In genomic region chr16:4160898-4161247, GRCm38 (mm10) we compare ENCODE assay signal across 12 mouse cellular contexts. TPM values are rescaled to one million over a fixed set of nuclear protein-coding genes. Genes with fewer than 3 reads are reported as not detected.
A peak's percentile ranks its signal among the peaks of the same experiment; 100 is the strongest.
DNase-seq lines count a peak whose midpoint lies in the region; ATAC-seq and TF ChIP-seq lines count a peak whose summit lies in the region.
"Had no signal": no experiment of that assay in that cellular context is flagged by ENCODE, and none has a peak within 500 bp of the region (broad histone marks: within the 10 kb centered on the region; RNA-seq: fewer than 3 reads in every experiment).

No protein-coding gene starts in this region.

- no peak for DNase-seq in heart, adult 8-10 months (ENCODE audit: low spot score)
- no peak for DNase-seq in layer of hippocampus, adult 2 months (ENCODE audit: low spot score in 2 of 2)
- no peak for DNase-seq in layer of hippocampus, adult 9-10 months (ENCODE audit: low spot score)
- DNase-seq in stomach, postnatal 0 days (ENCODE audit: low spot score): no peak
- DNase-seq in Muller cell, postnatal 12 days (ENCODE audit: inconsistent ontology term): no peak
- DNase-seq: kidney, adult 18-20 months; right cerebral cortex, postnatal 4 days had no signal

- no peak for TF ChIP-seq EP300 in stomach, postnatal 0 days (optimal IDR thresholded peaks at IDR 0.05)

- no peaks in the 10 kb centered on the region for H3K27me3 ChIP-seq in heart, embryonic 11.5 days (ENCODE audit: control insufficient read depth, insufficient read depth, low read length)
- H3K27me3 ChIP-seq in stomach, embryonic 15.5 days (replicated peaks): no peaks in the 10 kb centered on the region
- no peaks in the 10 kb centered on the region for H3K27me3 ChIP-seq in stomach, postnatal 0 days (ENCODE audit: control insufficient read depth, insufficient read depth, low read length)
- H3K27me3 ChIP-seq: limb, embryonic 12.5 days; Patski had no signal

- peaks cover 16% of the 10 kb centered on the region for H3K4me1 ChIP-seq in heart, embryonic 11.5 days (ENCODE audit: control insufficient read depth, insufficient read depth, low read length)
- H3K4me1 ChIP-seq in stomach, embryonic 15.5 days: 0 out of 2 replicates have a peak, but pooled peaks cover 6% of the 10 kb centered on the region
- H3K4me1 ChIP-seq in stomach, postnatal 0 days (replicated peaks; ENCODE audit: control insufficient read depth, insufficient read depth): no peaks in the 10 kb centered on the region

- no peaks in the 10 kb centered on the region for H3K9me3 ChIP-seq in heart, embryonic 11.5 days (replicated peaks; ENCODE audit: control insufficient read depth, low read length)
- no peaks in the 10 kb centered on the region for H3K9me3 ChIP-seq in stomach, embryonic 15.5 days
- H3K9me3 ChIP-seq in stomach, postnatal 0 days (ENCODE audit: control insufficient read depth, low read length): no peaks in the 10 kb centered on the region
- H3K9me3 ChIP-seq: limb, embryonic 12.5 days had no signal

- no peak overlapping the region for H3K4me3 ChIP-seq in heart, embryonic 11.5 days (ENCODE audit: low read depth, low read length)
- H3K4me3 ChIP-seq in layer of hippocampus, adult 2 months: no peak overlapping the region
- no peak overlapping the region for H3K4me3 ChIP-seq in stomach, embryonic 15.5 days (replicated peaks)
- H3K4me3 ChIP-seq in stomach, postnatal 0 days (ENCODE audit: low read depth, low read length): no peak overlapping the region
- H3K4me3 ChIP-seq: limb, embryonic 12.5 days had no signal

- H3K36me3 ChIP-seq in heart, embryonic 11.5 days (ENCODE audit: control insufficient read depth, insufficient read depth, low read length): no peaks in the 10 kb centered on the region
- H3K36me3 ChIP-seq in stomach, embryonic 15.5 days: no peaks in the 10 kb centered on the region
- H3K36me3 ChIP-seq in stomach, postnatal 0 days (ENCODE audit: control insufficient read depth, insufficient read depth, low read length): no peaks in the 10 kb centered on the region

- peak overlapping the region; percentile 68 for H3K27ac ChIP-seq in heart, embryonic 11.5 days (ENCODE audit: low read depth, low read length)
- peak overlapping the region; percentile 60; the same call in 1 of the 2 replicates for H3K27ac ChIP-seq in layer of hippocampus, adult 2 months
- H3K27ac ChIP-seq in stomach, embryonic 15.5 days: peak overlapping the region; percentile 3; the same call in 1 of the 2 replicates
- H3K27ac ChIP-seq in stomach, postnatal 0 days (replicated peaks): no peak overlapping the region
- H3K27ac ChIP-seq: limb, embryonic 12.5 days had no signal

- ATAC-seq in heart, embryonic 11.5 days (replicated peaks; ENCODE audit: insufficient number of reproducible peaks, low FRiP score, low TSS enrichment): no peak
- ATAC-seq in stomach, embryonic 15.5 days (ENCODE audit: insufficient read depth, low FRiP score, low read depth): no peak
- ATAC-seq in stomach, postnatal 0 days (ENCODE audit: low FRiP score, low TSS enrichment): no peak
- ATAC-seq: CD4-positive, CD25-positive, alpha-beta regulatory T cell, adult 4 months; Patski had no signal

- H3K9ac ChIP-seq in heart, embryonic 11.5 days (ENCODE audit: low read depth, low read length): no peak overlapping the region
- H3K9ac ChIP-seq in stomach, embryonic 15.5 days: no peak overlapping the region
- no peak overlapping the region for H3K9ac ChIP-seq in stomach, postnatal 0 days (ENCODE audit: low read length)
- H3K9ac ChIP-seq: limb, embryonic 12.5 days had no signal

- no peak overlapping the region for H3K4me2 ChIP-seq in heart, embryonic 11.5 days
- H3K4me2 ChIP-seq in stomach, embryonic 15.5 days: no peak overlapping the region
- no peak overlapping the region for H3K4me2 ChIP-seq in stomach, postnatal 0 days (replicated peaks; ENCODE audit: low read depth)
- H3K4me2 ChIP-seq: limb, embryonic 12.5 days had no signal

- TF ChIP-seq CTCF in layer of hippocampus, adult 2 months (conservative IDR thresholded peaks at IDR 0.05): no peak
- no peak for TF ChIP-seq CTCF in stomach, postnatal 0 days (IDR thresholded peaks at IDR 0.05; ENCODE audit: low read depth)

RNA-seq across cellular contexts. Expression of gene Crebbp, which starts 52.9 kb away (rescaled TPM):
- 20.5 and 27.9 TPM in 2 replicates for polyA plus RNA-seq in heart, embryonic 11.5 days (2014; fragmentation: Nextera tagmentation; extraction: Ambion mirVana)
- total RNA-seq in heart, adult 8-10 months (2022): 10 to 100 TPM; 32.0 to 38.8 (median 35.0) TPM
- 10 to 100 TPM; 87.2 to 91.1 TPM for total RNA-seq in layer of hippocampus, adult 2 months (2021)
- polyA plus RNA-seq in stomach, embryonic 15.5 days (2015; fragmentation: Nextera tagmentation; extraction: Ambion mirVana): 28.7 and 30.8 TPM in 2 replicates
- 14.4 and 14.8 TPM in 2 replicates for polyA plus RNA-seq in stomach, postnatal 0 days (2015; fragmentation: Nextera tagmentation; extraction: Ambion mirVana)
